Mouse (Mus musculus): ENCODE results near the gene Flrt1.

Gene Flrt1

GRCm38 (mm10) chr19:7128551-7129475, 23.3 kb upstream of the Flrt1 start:
- peak; percentile 73 to 77 for DNase-seq

DNA sequence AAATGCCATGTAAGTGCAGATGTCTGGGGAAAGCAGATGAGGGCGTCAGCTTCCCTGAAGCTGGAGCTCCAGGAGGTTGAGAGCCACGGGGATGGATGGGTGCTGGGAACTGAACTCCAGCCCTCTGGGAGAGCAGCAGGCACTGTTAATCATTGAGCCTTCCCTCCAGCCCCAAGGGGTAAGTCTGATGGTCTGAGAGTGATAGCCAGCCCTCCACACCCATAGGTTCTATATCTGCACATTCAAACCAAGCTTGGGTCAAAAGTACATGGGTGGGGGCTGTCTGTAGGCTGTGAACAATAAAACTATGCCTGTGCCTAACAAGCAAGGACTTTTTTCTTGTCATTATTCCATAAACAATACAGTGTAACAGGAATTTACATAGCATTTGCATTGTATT, 21.4 kb upstream of the Flrt1 start:
- no peak for DNase-seq

GRCm38 (mm10) chr19:7126209-7126608, 20.7 kb upstream of the Flrt1 start:
- DNase-seq, result no peak

DNA sequence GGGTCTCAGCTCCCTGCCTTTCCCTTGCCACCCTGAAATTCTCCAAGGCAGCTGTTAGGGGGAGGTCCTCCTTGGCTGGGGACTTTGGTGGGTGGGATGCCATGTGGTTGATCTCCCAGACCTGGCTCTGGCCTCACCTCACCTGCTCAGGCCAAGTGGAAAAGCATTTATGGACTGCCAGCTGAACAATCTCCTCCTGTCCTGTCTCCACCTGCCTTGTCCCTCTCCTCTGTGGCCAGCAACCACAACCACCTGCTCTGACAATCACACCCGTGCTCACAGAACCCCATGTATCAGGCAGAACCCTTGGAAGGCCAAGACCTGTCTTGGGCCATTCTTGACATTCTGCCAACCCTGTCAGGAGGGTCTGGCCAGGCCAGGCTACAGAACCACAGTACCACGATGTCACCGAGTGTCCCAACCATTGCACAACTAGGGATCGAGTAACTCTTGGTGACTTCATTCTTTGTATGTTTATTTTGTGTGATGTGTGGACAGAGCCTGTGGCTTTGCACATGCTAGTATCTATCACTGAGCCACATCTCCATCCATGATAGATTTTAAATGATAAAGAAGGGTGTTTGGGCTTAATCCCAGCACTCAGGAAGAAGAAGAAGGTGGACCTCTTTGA, 20.1 kb upstream of the Flrt1 start:
- DNase-seq, result no peak

DNA sequence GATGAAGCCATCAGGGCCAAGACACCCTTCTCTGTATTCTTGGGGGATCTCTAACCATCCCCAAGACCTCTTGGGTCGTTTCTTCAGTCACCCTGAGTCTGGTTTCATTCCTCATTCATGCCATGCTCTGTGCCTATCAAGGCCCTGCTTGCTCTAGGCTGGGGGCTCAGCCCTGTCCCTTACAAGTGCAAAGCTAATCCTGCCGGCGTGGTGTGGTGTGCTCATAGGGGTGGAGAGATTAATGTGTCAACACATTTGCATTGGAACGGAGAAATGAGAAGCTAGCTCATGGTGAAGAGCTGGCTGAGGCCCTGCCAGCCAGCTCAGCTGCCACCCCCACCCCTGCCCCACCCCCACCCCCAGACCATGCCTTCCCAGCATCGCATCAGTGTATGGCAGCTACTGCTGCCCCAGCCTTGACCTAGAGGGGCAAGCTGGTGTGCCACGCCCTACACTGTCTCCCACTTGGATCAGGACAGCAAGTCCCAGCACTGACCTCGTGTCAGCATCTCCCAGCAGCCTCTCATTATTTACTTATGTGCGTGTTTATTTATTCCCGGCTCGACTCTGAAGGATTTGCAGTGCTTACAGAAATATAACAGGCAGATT, 17.3 kb upstream of the Flrt1 start:
- no peak for DNase-seq

DNA sequence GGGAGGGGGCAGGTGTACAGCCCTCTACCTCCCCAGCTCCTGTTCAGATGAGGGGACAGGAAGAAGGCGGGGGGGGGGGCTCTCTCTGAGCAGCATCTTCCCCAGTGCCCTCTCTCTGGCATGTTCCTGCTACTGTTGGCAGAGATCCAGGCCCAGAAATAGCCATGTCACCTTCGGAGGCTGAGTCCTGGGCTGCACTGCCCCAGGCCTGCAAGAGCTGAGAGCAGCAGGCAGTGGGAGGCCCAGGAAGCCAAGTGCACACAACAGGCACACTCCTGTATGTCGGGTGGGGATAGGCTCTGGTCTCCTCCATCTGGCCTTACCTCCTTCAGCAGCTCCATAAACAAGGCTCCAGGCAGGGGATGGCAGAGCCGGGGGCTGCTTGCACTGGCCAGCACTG, 16.7 kb upstream of the Flrt1 start:
- peak in 1 of 2 experiments; percentile 38 for DNase-seq

- DNase-seq, result peak; percentile 58 to 66
Measured at GRCm38 (mm10) chr19:7121252-7121651, 15.7 kb upstream of the Flrt1 start.

DNA sequence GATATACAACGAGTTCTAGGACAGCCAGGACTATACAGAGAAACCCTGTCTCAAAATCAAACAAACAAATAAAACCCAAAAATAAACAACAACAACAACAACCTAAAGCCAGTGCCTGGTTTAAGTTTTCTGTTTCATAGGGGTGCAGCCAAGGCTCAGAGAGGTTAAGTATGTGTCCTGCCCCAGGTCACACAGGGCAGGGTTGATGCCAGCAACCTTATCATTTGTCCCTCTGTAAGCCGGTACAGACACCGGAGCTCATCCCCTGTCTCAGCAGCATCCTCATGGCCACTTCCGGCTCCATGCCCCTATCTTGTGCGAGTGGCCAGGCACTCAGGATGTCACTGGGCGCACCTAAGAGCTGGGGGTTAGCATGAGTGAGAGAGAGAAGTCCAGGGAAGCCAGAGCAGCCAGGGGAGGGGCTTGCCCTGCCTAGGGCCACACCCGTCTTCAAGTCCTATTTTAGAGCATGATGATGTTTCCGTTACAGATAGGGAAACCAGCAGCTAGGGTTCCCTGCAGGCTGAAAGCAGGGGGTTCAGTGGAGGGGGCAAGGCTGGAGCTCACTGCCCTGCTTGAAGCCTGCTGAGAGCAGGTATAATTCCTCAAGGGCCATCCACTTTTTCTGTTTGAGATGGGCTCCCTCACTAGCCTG, 12.3 kb upstream of the Flrt1 start:
- DNase-seq, result no peak

GRCm38 (mm10) chr19:7117141-7117540, 11.6 kb upstream of the Flrt1 start:
- DNase-seq, result no peak

- no peak for DNase-seq
Measured at GRCm38 (mm10) chr19:7116038-7116731, 10.7 kb upstream of the Flrt1 start.

GRCm38 (mm10) chr19:7113574-7113973, 8.0 kb upstream of the Flrt1 start:
- no peak for DNase-seq

DNA sequence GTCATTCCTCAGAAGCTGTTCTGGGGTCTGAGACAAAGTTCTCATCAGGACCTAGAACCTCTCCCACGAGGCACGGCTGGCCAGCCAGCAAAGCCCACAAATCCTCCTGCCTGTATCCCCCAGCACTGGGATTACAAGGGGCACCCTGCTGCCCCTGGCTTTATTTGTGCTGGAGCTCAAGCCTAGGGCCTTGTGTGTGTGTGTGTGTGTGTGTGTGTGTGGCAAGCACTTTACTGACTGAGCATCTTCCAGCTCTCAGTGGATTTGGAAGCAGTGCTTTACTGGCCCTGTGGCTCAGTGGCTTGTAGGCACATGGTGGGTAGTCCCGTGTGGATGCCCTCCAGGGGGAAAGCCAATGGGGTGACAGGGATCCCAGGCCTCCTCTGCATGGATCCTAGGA, 7.1 kb upstream of the Flrt1 start:
- no peak for DNase-seq

GRCm38 (mm10) chr19:7111710-7112109, 6.2 kb upstream of the Flrt1 start:
- no peak for DNase-seq

DNA sequence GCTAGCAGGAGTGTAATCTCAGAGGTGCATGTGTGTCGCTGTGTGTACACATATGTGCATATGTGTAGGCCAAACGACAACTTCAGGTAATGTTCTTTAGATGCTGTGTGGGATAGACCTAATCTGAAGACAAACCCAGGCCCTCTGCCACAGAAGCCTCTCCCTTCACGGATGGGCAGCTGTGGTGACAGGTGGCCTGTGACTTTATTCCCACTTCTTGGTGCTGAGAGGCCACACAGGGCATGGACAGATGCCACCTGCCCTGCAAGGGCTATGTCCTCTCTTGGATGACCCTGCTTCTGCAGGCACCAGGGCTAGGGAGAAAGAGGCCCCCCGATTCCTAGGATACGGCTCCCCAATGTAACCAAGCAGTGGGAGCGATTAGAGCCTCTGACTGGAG, 5.8 kb upstream of the Flrt1 start:
- no peak for DNase-seq

GRCm38 (mm10) chr19:7110875-7111274, 5.3 kb upstream of the Flrt1 start:
- no peak for DNase-seq

GRCm38 (mm10) chr19:7110097-7110496, 4.6 kb upstream of the Flrt1 start:
- no peak for DNase-seq

- peak; percentile 47 to 57 for DNase-seq
Measured at GRCm38 (mm10) chr19:7108114-7108905, 2.8 kb upstream of the Flrt1 start.

GRCm38 (mm10) chr19:7107174-7107573, 1.6 kb upstream of the Flrt1 start:
- peak in 1 of 2 experiments; percentile 46 for DNase-seq

- no peak for DNase-seq
Measured at GRCm38 (mm10) chr19:7106566-7106965, 1.0 kb upstream of the Flrt1 start.

GRCm38 (mm10) chr19:7103993-7104401, 1.5 kb downstream of the Flrt1 start:
- no peak for DNase-seq

- no peak for DNase-seq
Measured at GRCm38 (mm10) chr19:7103349-7103992, 2.1 kb downstream of the Flrt1 start.
